Mouse (Mus musculus): ENCODE results near the gene Styx. TPM values are rescaled to one million over a fixed set of nuclear protein-coding genes. Genes with fewer than 3 reads are reported as not detected.

Styx gene
- polyA plus RNA-seq, 1 experiment from 2014 or later, result 81.2 TPM

DNA sequence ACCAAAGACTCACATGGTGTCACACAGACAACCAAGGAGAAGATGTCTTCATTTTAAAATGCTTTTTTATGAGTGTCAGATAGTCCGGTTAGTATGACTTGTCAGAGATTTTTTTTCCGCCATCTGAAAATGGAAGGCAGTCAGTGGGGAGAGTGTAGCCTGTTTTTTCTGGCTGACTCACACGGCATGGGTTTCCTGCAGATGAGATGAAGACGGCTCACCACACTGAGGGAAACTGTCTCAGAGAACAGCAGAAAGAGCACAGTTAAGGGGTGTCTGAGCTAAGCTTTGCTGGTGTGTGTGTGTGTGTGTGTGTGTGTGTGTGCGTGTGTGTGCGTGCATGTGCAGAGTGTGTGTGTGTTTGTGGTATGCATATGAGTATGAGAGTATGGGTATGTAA lies 90.4 kb downstream of the Styx start:
- H3K36me3 ChIP-seq (ENCODE audit: control insufficient read depth, insufficient read depth, low read length), result no peaks in the 10 kb centered on the region
- no peak overlapping the region for H3K4me3 ChIP-seq (ENCODE audit: low read length)
- H3K9ac ChIP-seq (ENCODE audit: low read depth, low read length), result no peak overlapping the region
- H3K4me2 ChIP-seq (replicated peaks; ENCODE audit: low read depth, low read length), result no peak overlapping the region
- WGBS, result 65% methylated on average over 6 of the region's 6 CpGs
- no peak for ATAC-seq (ENCODE audit: low FRiP score, low TSS enrichment)
- H3K27ac ChIP-seq (ENCODE audit: low read depth, low read length), result no peak overlapping the region
- no peaks in the 10 kb centered on the region for H3K9me3 ChIP-seq (ENCODE audit: control insufficient read depth, low read length)
- H3K27me3 ChIP-seq (ENCODE audit: control insufficient read depth, insufficient read depth, low read length), result no peaks in the 10 kb centered on the region
- H3K4me1 ChIP-seq (ENCODE audit: control insufficient read depth, insufficient read depth, low read length), result peaks cover 26% of the 10 kb centered on the region

DNA sequence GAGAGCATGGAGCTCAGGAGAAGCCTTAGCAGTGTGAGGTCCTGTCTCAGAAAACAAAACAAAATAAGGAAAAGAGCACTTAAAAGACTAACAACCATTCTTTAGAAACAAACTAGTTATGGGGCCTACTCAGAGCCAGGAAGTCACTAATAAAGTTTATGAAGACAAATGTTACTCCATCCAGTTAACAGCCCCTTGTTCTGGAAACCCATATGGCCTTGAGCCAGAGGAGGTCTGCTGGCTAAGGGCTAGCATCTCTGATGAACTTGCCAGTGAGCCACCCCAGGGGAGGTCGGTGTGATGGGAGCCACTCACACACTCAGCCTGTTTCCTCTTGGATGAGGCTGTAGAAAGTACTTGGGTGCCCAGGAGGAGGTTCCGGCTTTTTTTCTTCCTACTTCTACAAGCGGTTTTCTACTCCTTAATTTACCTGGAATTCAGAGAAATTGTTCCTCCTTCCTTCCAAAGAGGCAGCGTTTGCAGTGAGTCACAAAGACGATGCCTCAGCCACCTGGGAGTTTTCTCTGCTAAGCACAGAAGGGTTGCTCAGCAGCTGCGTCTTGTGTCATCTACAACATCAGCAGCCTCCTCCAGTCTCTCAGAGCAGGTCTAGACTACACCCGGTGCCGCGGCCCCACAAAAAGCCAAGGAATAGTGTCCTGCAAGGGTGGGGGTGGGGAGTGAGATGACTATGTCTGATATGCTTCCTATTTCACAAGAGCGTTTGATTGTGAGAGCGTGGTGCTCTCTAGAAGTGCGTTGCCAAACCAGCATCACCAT lies 92.1 kb downstream of the Styx start:
- peaks cover 29% of the 10 kb centered on the region for H3K4me1 ChIP-seq (ENCODE audit: control insufficient read depth, insufficient read depth, low read length)
- H3K27ac ChIP-seq (ENCODE audit: low read depth, low read length), result peak overlapping the region; percentile 12; the same call in 1 of the 2 replicates
- no peak overlapping the region for H3K9ac ChIP-seq (ENCODE audit: low read depth, low read length)
- WGBS, result 35% methylated on average over 12 of the region's 12 CpGs
- H3K36me3 ChIP-seq (ENCODE audit: control insufficient read depth, insufficient read depth, low read length), result no peaks in the 10 kb centered on the region
- no peak overlapping the region for H3K4me2 ChIP-seq (replicated peaks; ENCODE audit: low read depth, low read length)
- ATAC-seq (ENCODE audit: low FRiP score, low TSS enrichment), result no peak
- H3K4me3 ChIP-seq (ENCODE audit: low read length), result no peak overlapping the region
- H3K27me3 ChIP-seq (ENCODE audit: control insufficient read depth, insufficient read depth, low read length), result no peaks in the 10 kb centered on the region
- no peaks in the 10 kb centered on the region for H3K9me3 ChIP-seq (ENCODE audit: control insufficient read depth, low read length)

DNA sequence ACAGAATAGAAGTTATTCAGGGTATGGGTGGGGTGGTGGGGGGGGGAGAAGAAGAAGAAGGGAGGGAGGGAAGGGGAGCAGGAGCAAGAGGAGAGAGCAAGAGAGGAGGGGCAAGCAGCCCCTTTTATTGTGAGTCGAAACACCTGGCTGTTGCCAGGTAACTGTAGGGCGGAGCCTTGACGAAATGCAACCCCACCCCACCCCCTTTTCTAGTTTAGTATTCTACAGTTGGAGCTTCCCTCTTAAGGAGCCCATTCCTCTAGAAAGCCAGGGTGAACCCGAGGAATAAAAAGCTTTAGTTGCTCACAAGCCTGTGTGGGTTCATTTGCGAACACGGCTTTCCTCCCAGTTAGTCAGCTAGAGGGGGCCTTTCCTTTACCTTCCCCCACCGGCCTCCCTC lies 94.0 kb downstream of the Styx start:
- no peak overlapping the region for H3K27ac ChIP-seq (ENCODE audit: low read depth, low read length)
- WGBS, result 39% methylated on average over 7 of the region's 7 CpGs

DNA sequence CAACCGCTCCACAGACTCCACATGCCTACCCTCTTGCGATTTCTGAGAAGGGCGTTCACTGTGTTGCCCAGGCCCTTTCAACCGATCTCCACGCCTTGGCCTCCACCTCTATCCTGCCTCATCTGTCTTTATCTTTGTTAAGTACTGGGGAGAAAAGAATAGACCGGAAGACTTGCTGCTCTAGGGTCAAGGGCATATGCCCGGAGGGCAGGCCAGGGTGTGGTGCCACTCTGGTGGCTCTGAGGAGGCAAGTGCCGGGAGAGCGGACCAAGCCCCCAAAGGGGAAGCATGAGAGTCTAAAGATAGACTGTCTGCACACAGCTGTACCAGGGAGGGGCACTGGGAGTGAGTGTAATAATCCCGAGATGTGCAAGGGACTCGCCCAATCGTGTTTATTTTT lies 94.6 kb downstream of the Styx start:
- Histone ChIP-seq H3K9me3 (ENCODE audit: control insufficient read depth, low read length) (no peaks in the 10 kb centered on the region), H3K4me2 (replicated peaks; ENCODE audit: low read depth, low read length) (no peak overlapping the region), H3K9ac (ENCODE audit: low read depth, low read length) (no peak overlapping the region), H3K27ac (ENCODE audit: low read depth, low read length) (peak overlapping the region; percentile 7; the same call in 1 of the 2 replicates), H3K4me1 (ENCODE audit: control insufficient read depth, insufficient read depth, low read length) (peaks cover 23% of the 10 kb centered on the region), H3K4me3 (ENCODE audit: low read length) (no peak overlapping the region), H3K27me3 (ENCODE audit: control insufficient read depth, insufficient read depth, low read length) (no peaks in the 10 kb centered on the region), H3K36me3 (ENCODE audit: control insufficient read depth, insufficient read depth, low read length) (no peaks in the 10 kb centered on the region)
- 41% methylated on average over 12 of the region's 12 CpGs for WGBS
- ATAC-seq (ENCODE audit: low FRiP score, low TSS enrichment), result no peak

More for the DNA sequence above, 94.0 kb downstream of the Styx start:
- peak; percentile 16; the same call in 1 of the 2 replicates for ATAC-seq (ENCODE audit: low FRiP score, low TSS enrichment)
- Histone ChIP-seq H3K27me3 (ENCODE audit: control insufficient read depth, insufficient read depth, low read length) (no peaks in the 10 kb centered on the region), H3K9ac (ENCODE audit: low read depth, low read length) (no peak overlapping the region), H3K9me3 (ENCODE audit: control insufficient read depth, low read length) (no peaks in the 10 kb centered on the region), H3K4me1 (ENCODE audit: control insufficient read depth, insufficient read depth, low read length) (peaks cover 23% of the 10 kb centered on the region), H3K4me2 (replicated peaks; ENCODE audit: low read depth, low read length) (no peak overlapping the region), H3K4me3 (ENCODE audit: low read length) (no peak overlapping the region), H3K36me3 (ENCODE audit: control insufficient read depth, insufficient read depth, low read length) (no peaks in the 10 kb centered on the region)

DNA sequence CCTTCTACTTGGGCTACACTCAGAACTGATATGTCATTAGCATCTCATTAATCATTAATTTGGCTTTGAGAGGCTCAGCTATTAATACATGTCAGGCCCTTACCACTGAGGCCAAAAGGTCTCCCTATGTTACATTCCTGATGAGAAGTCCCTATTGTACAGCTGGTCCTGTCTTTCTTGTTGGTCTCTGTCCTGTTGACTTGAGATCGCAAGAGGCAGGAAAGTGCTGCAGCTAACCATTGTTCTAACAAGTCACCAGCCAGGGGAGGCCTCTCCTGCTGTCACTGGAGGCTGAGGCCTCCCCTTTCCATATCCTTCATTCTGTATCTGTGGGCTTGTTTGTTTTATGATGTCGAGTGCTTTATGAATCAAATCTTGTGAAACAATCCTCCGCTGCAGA lies 95.9 kb downstream of the Styx start:
- no peaks in the 10 kb centered on the region for H3K27me3 ChIP-seq (ENCODE audit: control insufficient read depth, insufficient read depth, low read length)
- H3K9ac ChIP-seq (ENCODE audit: low read depth, low read length), result no peak overlapping the region
- H3K9me3 ChIP-seq (ENCODE audit: control insufficient read depth, low read length), result no peaks in the 10 kb centered on the region
- WGBS, result 79% methylated on average over 3 of the region's 3 CpGs
- no peak for ATAC-seq (ENCODE audit: low FRiP score, low TSS enrichment)
- peaks cover 28% of the 10 kb centered on the region for H3K4me1 ChIP-seq (ENCODE audit: control insufficient read depth, insufficient read depth, low read length)
- no peak overlapping the region for H3K4me2 ChIP-seq (replicated peaks; ENCODE audit: low read depth, low read length)
- H3K36me3 ChIP-seq (ENCODE audit: control insufficient read depth, insufficient read depth, low read length), result no peaks in the 10 kb centered on the region
- H3K4me3 ChIP-seq (ENCODE audit: low read length), result no peak overlapping the region
- no peak overlapping the region for H3K27ac ChIP-seq (ENCODE audit: low read depth, low read length)

DNA sequence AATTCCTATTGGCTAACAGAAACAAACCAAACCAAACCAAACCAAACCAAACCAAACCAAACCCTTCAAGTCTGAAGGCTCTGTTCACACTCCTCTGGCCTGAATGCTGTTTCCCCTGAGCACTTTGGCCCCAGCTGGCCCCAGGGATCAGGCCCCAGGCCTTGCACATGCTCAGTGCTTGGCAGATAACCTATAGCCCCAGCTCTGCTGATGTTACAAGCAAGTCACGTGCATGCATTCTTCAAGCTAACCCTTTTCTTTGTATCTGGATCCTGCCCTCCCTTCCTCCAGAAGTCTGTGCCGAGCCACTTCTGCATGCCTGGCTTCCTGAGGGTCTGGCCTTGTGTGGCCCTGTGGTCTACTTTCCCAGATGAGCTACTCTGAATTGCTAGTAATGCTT lies 100.2 kb downstream of the Styx start:
- Histone ChIP-seq H3K9ac (ENCODE audit: low read depth, low read length) (no peak overlapping the region), H3K4me1 (ENCODE audit: control insufficient read depth, insufficient read depth, low read length) (peaks cover 41% of the 10 kb centered on the region), H3K27me3 (ENCODE audit: control insufficient read depth, insufficient read depth, low read length) (no peaks in the 10 kb centered on the region), H3K27ac (ENCODE audit: low read depth, low read length) (peak overlapping the region; percentile 37), H3K36me3 (ENCODE audit: control insufficient read depth, insufficient read depth, low read length) (no peaks in the 10 kb centered on the region), H3K4me3 (ENCODE audit: low read length) (no peak overlapping the region), H3K4me2 (replicated peaks; ENCODE audit: low read depth, low read length) (no peak overlapping the region), H3K9me3 (ENCODE audit: control insufficient read depth, low read length) (no peaks in the 10 kb centered on the region)
- 42% methylated on average over 2 of the region's 2 CpGs for WGBS
- ATAC-seq (ENCODE audit: low FRiP score, low TSS enrichment), result no peak

DNA sequence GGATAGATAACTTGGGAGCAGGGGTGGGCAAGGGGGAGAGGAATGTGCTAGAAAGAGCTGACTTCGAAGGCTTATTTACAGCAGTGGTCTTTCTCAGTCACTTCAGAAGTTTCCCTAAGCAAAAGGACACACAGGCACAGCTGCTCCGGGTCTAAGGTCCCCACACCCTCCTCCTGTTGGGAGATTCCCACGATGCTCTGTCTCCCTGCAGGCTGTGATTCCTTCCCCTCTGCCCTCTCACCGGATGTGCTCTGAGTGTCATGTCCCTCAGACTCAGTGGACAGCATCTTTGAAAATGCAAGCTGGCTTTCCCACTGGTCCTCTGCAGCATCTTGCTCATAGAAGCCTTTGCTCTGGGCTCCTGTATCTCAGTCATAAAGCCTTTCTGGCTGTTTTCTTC lies 101.3 kb downstream of the Styx start:
- H3K9me3 ChIP-seq (ENCODE audit: control insufficient read depth, low read length), result no peaks in the 10 kb centered on the region
- no peak overlapping the region for H3K9ac ChIP-seq (ENCODE audit: low read depth, low read length)
- no peak overlapping the region for H3K4me3 ChIP-seq (ENCODE audit: low read length)
- WGBS, result 16% methylated on average over 4 of the region's 4 CpGs
- H3K4me2 ChIP-seq (replicated peaks; ENCODE audit: low read depth, low read length), result no peak overlapping the region
- peaks cover 42% of the 10 kb centered on the region for H3K4me1 ChIP-seq (ENCODE audit: control insufficient read depth, insufficient read depth, low read length)
- ATAC-seq (ENCODE audit: low FRiP score, low TSS enrichment), result peak; percentile 37; the same call in 1 of the 2 replicates
- no peaks in the 10 kb centered on the region; the same call in 1 of the 2 replicates for H3K36me3 ChIP-seq (ENCODE audit: control insufficient read depth, insufficient read depth, low read length)
- H3K27ac ChIP-seq (ENCODE audit: low read depth, low read length), result peak overlapping the region; percentile 88
- H3K27me3 ChIP-seq (ENCODE audit: control insufficient read depth, insufficient read depth, low read length), result no peaks in the 10 kb centered on the region

DNA sequence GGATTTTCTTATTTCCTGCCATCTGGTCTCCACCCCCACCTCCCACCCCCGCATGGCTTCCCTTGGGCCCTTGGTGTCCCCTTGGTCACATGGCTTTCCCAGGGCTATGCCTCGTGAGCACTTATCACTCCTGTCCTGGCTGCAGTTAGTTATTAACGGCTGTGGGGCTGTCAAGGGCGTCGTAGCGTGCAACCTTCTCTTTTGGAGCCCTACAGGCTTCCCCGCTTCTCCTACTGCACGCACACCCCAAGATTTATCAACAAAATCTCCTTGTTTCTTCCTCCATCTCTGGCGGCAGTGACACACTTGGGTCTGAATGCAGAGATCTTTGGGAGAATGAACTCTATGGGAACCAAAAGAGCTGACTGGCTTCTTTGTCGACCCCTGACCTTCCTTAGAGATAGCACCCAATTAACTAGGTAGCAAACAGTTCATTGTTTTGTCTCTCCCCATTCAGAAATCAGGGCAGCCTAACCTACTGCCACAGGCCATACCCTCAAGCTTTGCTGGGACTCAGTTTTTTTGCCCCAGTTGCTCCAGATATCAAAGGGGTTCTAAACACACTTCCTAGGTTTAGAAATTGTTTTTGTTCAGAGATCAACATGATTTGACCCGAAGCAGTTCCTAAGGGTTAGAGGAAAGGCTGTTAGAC lies 102.1 kb downstream of the Styx start:
- peak overlapping the region; percentile 88 for H3K27ac ChIP-seq (ENCODE audit: low read depth, low read length)
- H3K27me3 ChIP-seq (ENCODE audit: control insufficient read depth, insufficient read depth, low read length), result no peaks in the 10 kb centered on the region
- WGBS, result 6% methylated on average over 11 of the region's 11 CpGs

More for the DNA sequence above, 102.1 kb downstream of the Styx start:
- Histone ChIP-seq H3K9ac (ENCODE audit: low read depth, low read length) (no peak overlapping the region), H3K9me3 (ENCODE audit: control insufficient read depth, low read length) (no peaks in the 10 kb centered on the region), H3K4me2 (replicated peaks; ENCODE audit: low read depth, low read length) (no peak overlapping the region), H3K4me1 (ENCODE audit: control insufficient read depth, insufficient read depth, low read length) (peaks cover 42% of the 10 kb centered on the region), H3K36me3 (ENCODE audit: control insufficient read depth, insufficient read depth, low read length) (peaks cover 5% of the 10 kb centered on the region), H3K4me3 (ENCODE audit: low read length) (no peak overlapping the region)
- peak; percentile 76 for ATAC-seq (ENCODE audit: low FRiP score, low TSS enrichment)

Data from kidney, embryonic 14.5 days (tissue).